Mouse (Mus musculus) frontal cortex, postnatal 25 days (tissue): ENCODE measurements around the gene Slc22a6.

Source experiments
- DNase-seq, 2 experiments: peaks; one replicate each; pipeline ENCODE4 v3.0.0; 2022; ENCODE audit warnings: low spot score in 2 of 2

The Slc22a6 gene

DNA sequence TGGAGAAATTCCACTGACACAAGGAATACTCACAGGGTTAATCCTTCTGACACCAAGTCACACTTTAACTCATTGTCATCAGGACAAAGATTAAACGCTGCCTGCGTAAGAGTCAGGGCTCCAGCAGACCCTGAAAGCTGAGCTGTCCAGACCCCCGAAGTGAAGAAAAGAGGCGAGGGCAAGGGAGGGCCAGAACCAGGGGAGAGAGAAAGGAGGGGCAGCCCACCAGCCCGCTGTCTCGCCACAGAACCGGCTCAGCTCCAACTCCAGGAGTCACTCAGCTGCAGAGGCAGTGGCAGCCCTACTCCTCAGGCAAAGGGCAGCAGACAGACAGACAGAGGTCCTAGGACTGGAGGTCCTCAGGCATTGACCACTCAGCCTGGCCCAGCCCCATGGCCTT, at the start of gene Slc22a6:
Gene Slc22a6 (plus strand): TSS at position 136 of the 400 bp plus-strand sequence.
- DNase-seq, result no peak

- peak in 1 of 2 experiments; percentile 40 for DNase-seq
Observed at GRCm38 (mm10) chr19:8569453-8569863, 48.4 kb upstream of the Slc22a6 start.

DNA sequence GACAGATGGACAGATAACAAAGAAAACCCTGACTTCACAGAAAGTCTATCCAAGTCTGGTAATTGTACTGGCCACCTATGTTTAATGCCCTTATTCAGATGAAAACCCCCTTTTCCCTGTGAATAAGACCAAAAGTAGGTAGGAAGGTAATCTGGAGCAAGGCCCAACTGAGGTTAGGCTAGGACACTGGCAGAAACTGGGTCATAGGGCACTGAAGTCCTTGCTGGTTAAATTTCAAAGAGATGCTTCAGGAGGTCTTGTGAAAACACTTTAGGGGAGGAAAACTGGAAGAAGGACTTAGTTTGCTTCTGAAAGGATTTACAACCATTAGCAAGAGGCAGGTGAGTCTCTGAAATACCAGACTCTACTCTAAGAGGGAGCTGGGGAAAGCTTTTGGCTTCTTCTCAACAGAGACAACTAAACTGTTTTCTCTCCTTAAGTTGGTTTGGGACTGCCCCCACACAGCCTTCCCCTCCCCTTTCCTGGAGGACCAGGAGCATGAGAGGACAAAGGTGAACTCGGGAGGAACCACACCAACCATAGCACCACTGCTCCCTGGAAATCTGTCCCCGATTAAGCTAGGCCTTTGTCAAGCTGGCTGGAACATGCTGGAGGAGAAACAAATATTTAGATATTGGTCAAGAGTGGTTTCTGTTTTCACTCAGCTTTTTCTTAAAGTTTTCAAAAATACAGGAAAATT, 47.3 kb upstream of the Slc22a6 start:
- no peak for DNase-seq

DNA sequence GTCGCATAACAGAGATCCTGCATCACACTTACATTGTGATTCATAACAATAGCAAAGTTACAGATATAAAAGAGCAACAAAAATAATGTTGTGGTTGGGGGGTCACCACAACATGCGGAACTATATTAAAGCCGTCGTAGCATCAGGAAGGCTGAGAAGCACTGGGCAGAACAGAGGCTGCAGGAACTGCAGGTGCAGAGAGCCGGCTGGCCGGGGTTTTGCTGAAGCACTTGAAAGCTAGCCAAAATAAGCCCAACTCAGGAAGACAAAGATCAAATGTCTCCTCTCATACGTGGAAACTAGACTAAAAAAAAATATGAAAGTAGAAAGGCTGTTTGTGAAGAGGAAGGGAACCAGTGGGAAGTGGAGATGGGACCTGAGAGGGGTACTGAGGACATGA, 46.1 kb upstream of the Slc22a6 start:
- DNase-seq, result no peak

GRCm38 (mm10) chr19:8572485-8572884, 45.4 kb upstream of the Slc22a6 start:
- no peak for DNase-seq

DNA sequence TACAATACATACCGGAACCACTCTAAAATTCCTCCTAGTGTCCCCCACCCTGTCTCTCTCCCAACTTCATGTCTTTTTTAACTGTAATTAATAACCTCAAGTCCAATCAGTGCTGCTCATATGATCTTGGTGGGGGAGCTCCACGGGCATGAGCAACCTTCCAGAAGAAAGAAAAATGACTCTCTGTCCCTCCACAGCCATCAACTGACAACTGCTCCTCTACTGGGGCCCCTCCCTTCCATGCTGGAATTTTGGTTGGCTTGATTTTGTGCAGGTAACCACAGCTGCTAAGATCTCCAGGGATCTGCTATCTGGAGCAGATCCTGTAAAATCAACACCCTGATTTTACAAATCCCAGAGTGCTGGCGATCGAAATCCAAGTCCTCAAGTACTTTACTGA, 40.4 kb upstream of the Slc22a6 start:
- no peak for DNase-seq

- DNase-seq, result peak; percentile 72 to 74
Observed at GRCm38 (mm10) chr19:8578293-8578969, 39.4 kb upstream of the Slc22a6 start.

DNA sequence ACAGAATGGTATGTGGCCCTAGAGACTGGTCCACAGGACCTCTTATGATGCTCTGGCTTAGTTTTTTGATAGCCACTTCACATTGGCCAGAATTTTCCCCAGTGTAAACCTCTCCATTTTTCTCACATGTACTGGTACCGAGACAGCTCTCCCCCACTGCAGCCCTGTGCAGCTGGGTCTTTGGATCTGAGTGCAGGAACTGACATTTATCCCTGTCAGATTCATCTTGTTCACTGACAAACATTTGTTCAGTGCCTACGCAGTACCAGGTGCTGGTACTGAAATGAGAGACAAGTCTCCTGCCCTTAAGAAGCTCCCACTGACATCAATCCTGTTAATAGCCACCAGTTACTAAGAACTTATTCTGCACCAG, 38.9 kb upstream of the Slc22a6 start:
- no peak for DNase-seq

- no peak for DNase-seq
Observed at GRCm38 (mm10) chr19:8585298-8585697, 32.5 kb upstream of the Slc22a6 start.

- no peak for DNase-seq
Observed at GRCm38 (mm10) chr19:8585899-8586298, 31.9 kb upstream of the Slc22a6 start.

DNA sequence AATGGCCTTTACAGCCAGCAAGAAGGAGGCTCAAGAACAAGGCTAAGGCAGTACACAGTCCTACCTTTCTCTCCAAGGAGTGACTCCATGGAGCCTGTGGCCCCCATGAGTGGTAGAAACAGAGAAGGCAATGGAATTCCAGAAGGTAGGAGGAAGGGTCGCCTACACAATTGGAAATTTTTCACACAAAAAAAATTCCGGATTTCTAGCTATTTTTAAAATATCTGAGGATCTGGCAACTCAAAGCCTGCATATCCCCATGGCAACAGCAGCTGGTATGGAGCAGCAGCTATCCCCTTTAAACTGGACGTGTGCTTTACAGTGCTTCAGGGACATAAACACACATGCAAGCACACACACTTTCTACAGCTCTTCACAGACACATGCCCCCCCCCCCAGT, 31.5 kb upstream of the Slc22a6 start:
- DNase-seq, result no peak

- no peak for DNase-seq
Observed at GRCm38 (mm10) chr19:8587315-8587714, 30.5 kb upstream of the Slc22a6 start.

DNA sequence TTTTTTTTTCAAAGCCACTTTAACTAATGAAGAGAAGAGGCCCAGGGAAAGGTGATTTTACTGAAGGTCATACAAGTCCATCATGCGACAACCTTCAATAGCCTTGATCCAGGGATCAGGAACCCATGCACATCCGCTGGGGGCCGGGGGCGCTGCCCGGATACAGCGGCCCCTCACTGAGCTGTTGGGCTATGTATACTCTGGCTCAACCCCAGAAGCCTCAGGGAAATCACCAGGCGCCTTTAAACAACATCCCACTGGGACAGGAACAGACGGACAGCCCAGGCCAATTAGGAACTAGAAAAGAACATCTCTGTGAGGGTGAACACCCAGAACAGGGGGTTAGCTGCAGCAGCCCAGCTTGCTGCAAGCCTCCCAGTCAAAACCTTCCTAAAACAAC, 26.9 kb upstream of the Slc22a6 start, which contains the start of gene Slc22a8:
Gene Slc22a8 (plus strand): TSS at position 301 of the 400 bp plus-strand sequence.
- no peak for DNase-seq

- no peak for DNase-seq
Observed at GRCm38 (mm10) chr19:8592155-8592554, 25.7 kb upstream of the Slc22a6 start.

DNA sequence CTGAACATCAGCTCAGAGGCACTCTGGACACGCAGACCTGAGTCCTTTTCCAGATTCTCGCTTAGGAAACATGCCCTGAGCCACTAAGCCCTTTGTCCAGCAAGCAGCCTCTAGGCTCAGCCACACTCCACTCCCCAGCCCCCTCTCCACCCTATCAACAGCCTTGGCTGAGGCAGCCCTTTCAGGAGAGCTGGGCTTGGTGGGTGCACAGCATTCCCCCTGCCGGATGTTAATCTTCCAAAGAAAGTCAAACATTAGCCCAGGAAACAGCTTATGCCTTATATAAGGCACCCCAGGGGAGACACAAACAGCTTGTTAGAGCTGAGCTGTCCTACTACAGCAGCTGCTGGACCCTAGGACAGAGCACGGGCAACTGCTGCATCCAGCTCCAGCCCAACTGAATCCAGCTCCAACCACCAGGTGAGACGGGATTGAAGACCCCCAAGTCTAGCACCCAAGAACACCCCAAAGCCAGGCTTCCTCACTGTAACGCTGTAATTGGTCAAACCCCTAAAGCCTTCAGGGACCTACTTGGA, 24.9 kb upstream of the Slc22a6 start:
- DNase-seq, result no peak

DNA sequence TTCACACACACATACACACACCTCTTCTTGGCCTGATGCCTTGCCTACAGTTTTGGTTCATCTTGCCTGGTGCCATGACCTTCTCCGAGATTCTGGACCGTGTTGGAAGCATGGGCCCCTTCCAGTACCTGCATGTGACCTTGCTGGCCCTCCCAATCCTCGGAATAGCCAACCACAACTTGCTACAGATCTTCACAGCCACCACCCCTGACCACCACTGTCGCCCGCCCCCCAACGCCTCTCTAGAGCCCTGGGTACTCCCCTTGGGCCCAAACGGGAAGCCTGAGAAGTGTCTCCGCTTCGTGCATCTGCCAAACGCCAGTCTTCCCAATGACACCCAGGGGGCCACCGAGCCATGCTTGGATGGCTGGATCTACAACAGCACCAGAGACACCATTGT, 24.0 kb upstream of the Slc22a6 start:
- DNase-seq, result no peak

DNA sequence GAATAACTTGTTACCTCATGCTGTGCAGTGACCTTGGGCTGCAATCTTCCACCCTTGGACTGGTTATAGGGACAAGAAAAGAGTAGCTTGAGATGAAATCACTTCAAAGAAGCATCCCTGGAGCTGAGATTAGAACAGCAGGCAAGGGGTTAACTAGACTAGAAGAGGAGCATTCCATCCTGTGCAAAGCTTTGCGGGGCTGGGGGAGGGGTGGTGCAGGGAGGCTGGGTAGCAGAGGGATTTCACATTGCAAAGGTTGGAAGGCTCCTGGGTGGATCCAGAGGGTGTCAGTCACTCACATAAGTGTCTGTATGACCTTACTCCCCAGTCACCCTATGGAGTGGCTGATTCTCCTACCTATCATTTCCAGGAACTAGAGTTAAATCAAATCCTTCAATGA, 23.3 kb upstream of the Slc22a6 start:
- DNase-seq, result no peak

DNA sequence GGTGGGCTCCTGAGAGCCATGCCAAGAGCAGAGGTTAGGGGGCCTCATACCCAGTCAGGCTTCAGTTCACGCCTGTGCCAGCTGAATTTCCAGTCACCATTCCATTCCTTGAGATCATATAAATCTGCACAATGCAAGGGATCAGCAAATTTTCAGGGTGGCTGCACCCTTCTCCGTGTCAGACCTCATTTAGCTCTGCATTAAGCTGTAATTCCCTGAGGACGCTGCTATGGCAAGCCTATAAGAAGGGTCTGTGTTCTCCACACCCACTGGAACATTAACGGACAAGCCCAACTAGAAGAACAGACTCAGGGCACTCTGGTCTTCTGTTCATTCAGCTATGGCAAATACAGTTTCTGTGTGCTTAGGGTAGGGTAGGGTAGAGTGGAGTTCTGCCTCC, 20.6 kb upstream of the Slc22a6 start:
- no peak for DNase-seq

DNA sequence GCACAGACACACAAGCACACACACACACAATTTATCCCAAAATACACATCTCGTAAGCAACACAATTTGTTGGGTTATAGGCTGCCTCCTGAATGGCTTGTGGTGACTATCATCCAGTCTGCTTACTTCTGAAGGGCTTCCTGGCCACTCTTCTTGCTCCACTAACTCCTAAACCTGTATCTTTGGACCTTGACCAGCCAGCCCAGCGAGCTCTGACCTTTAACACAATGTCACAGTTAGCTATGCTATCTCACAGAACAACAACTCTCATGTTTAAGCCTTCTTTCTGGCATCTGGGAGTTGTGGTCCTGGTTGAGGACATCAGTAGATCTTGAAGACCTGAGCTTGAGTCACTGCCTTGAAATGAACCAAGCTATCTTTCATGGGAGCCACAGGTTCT, 18.6 kb upstream of the Slc22a6 start:
- DNase-seq, result no peak

DNA sequence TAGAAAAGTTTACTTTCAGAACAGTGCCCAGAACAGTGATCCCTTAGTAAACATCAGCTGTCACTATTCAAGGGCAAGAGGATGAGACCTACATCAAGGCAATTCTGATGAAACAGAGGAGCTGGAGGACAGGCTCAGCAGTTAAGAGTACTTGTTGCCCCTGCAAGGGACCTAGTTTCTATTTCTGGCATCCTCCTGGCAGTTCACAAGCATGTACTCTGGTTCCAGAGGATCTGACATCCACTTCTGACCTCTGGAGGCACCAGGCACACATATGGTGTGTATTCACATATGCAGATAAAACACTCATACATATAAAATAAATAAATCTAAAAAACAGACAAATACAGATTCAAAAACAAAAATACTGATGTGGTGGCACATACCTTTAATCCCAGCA, 15.9 kb upstream of the Slc22a6 start:
- DNase-seq, result no peak

DNA sequence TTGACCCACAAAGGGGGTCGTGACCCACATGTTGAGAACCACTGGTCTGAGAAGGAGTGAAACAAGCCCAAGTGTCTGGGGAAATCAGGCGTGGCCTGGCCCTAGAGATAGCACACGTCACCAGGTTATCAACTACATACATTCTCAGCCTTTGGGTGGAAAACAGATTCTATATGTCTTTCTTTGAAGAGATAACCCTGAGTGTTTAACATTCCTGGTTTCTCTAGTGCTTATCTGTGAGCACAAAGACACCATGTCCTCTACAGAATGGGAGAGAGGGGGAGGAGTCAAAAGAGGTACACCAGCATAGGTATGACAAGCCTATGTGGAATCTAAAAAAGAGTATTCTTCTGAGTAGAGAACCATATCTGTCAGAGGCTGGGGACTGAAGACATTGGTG, 14.9 kb upstream of the Slc22a6 start:
- DNase-seq, result no peak

DNA sequence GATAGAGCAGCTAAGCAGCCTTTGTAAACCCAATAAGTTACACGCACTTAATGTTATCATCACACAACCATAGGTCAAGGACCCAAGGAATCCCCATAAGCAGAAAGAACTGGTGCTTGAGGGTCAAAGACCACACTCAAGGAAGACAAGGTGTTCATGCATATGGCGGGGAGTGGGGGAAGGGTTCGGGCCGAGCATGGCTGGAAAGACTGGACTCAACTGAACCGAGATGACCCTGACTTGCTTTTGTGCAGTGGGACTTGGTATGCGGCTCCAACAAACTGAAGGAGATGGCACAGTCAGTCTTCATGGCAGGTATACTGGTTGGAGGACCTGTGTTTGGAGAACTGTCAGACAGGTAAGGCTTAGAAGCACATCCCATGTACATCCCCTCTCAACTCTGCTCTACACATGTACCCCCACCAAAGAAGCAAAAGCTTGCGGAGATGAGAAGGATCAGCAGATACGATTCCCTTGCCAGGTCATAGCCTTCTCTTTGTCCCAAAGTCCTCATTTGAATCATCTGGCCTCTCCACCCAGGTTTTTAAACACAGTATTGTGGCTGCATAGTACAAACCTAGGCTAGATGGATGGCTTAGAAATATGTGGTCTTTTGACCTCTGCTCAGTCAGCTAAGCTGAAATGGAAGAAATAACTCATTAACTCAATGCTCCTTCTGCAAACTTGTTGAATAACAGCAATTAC, 13.2 kb upstream of the Slc22a6 start:
- no peak for DNase-seq

DNA sequence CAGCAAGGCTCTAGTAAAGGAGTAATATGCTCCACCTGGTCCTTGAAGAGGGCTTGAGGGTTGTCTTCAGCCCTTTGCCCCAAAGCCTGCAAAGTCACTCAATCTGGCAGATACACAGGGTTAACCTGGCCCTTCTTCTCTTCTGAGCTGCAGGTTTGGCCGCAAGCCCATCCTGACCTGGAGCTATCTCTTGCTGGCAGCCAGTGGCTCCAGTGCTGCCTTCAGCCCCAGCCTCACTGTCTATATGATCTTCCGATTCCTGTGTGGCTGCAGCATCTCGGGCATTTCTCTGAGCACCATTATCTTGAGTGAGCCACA, 12.6 kb upstream of the Slc22a6 start:
- no peak for DNase-seq
